Mouse (Mus musculus): ENCODE data around the gene Gramd4. TPM values are rescaled to one million over a fixed set of nuclear protein-coding genes. Genes with fewer than 3 reads are reported as not detected.

Gene Gramd4
- total and polyA plus RNA-seq, 3 experiments = 0.17 to 0.66 (median 0.56) TPM

DNA sequence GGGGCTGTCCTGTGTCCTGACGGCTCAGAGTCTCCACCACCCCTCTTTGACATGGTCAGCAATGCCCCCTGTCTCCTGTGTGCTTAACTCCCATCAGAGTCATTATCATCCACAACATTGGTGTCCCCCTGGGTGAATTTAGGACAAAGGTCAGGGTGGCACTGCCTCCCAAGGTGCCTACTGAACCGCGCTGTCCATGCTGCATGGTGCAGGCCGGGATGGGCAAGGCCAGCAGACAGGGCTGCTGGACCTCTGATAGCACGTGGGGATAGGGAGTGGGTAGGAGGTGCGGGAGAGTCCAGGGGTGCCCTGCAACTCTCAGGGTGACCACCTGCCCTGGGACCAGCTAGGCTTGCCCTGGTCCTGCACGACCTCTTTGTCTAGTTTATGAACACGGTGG lies 89.4 kb downstream of the Gramd4 start:
- H3K27ac ChIP-seq (ENCODE audit: insufficient read depth, low read depth) = no peak overlapping the region
- peaks cover 25 to 42% of the 10 kb centered on the region in 2 experiments for H3K36me3 ChIP-seq (replicated peaks in 1 of 2; ENCODE audit: control insufficient read depth in 1 of 2, insufficient read depth in 1 of 2, low read length in 1 of 2)
- H3K4me3 ChIP-seq (replicated peaks in 1 of 3; ENCODE audit: low read depth in 2 of 3, low read length in 2 of 3, poor library complexity in 1 of 3) = no peak overlapping the region
- in situ Hi-C loops (cut with MboI; ENCODE audit: low pct_ligation_motif_present, low pct_unique_long_range_greater_than_20kb, low sequenced_read_pairs) (no loop called here), dilution Hi-C loops (cut with MboI; ENCODE audit: extremely low pct_ligation_motif_present, extremely low pct_unique_long_range_greater_than_20kb, low sequenced_read_pairs) (no loop called here)
- no peaks in the 10 kb centered on the region for H3K9me3 ChIP-seq (replicated peaks; ENCODE audit: low read length)
- TF ChIP-seq POLR2A (IDR thresholded peaks at IDR 0.05; ENCODE audit: low read depth, low read length) (no peak), EP300 (IDR thresholded peaks at IDR 0.05; ENCODE audit: low read length) (no peak), ELF1 (IDR thresholded peaks at IDR 0.05; ENCODE audit: low read depth, low read length) (no peak), E2F4 (IDR thresholded peaks at IDR 0.05; ENCODE audit: insufficient replicate concordance, low read depth, low read length) (no peak), TBP (conservative IDR thresholded peaks at IDR 0.05; ENCODE audit: low read depth, low read length) (no peak), POLR2AphosphoS2 (IDR thresholded peaks at IDR 0.05; ENCODE audit: low read depth, low read length) (no peak), ZMIZ1 (IDR thresholded peaks at IDR 0.05; ENCODE audit: low read depth, low read length) (no peak), HCFC1 (IDR thresholded peaks at IDR 0.05; ENCODE audit: low read depth, low read length) (no peak), CHD2 (IDR thresholded peaks at IDR 0.05; ENCODE audit: low read length) (no peak)
- no peak for DNase-seq (ENCODE audit: extremely low read depth)
- no peaks in the 10 kb centered on the region for H3K4me1 ChIP-seq (ENCODE audit: control insufficient read depth in 1 of 2, insufficient read depth in 2 of 2)
- no peak overlapping the region for H3K9ac ChIP-seq (ENCODE audit: insufficient read depth, low read depth)
- peaks cover 3% of the 10 kb centered on the region for H3K27me3 ChIP-seq (replicated peaks)
- no peaks in the 10 kb centered on the region for H3K79me2 ChIP-seq (replicated peaks; ENCODE audit: control insufficient read depth, extremely low read depth, insufficient read depth, poor library complexity, severe bottlenecking)
- no peak overlapping the region for H3K4me2 ChIP-seq (ENCODE audit: insufficient read depth, low read depth, poor library complexity, severe bottlenecking)

DNA sequence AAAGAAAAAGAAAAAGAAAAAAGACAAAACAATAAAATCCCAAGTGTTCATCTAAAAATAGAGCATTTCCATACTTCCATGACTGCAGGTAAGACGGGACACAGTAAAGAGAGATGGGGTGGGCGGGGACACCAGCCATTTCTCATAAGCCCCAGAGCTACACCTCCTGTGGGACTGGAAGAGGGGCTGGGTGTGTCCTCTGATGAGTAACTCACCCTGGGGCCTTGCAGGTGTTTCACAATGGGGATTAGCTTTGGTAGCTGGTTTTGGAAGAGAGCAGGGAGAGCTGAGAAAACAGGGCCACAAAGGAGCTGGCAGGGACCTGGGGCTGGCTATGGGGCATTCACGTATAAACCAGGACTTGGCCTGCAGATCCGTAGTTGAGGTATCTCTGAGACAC lies 93.1 kb downstream of the Gramd4 start:
- in situ Hi-C loops (cut with MboI; ENCODE audit: low pct_ligation_motif_present, low pct_unique_long_range_greater_than_20kb, low sequenced_read_pairs) = no loop called here
- H3K36me3 ChIP-seq (replicated peaks in 1 of 2; ENCODE audit: control insufficient read depth in 1 of 2, insufficient read depth in 1 of 2, low read length in 1 of 2) = peaks cover 27 to 39% of the 10 kb centered on the region in 2 experiments
- H3K27ac ChIP-seq (ENCODE audit: insufficient read depth, low read depth) = no peak overlapping the region
- H3K27me3 ChIP-seq (replicated peaks) = no peaks in the 10 kb centered on the region
- H3K9me3 ChIP-seq (replicated peaks; ENCODE audit: low read length) = no peaks in the 10 kb centered on the region
- no peaks in the 10 kb centered on the region for H3K79me2 ChIP-seq (replicated peaks; ENCODE audit: control insufficient read depth, extremely low read depth, insufficient read depth, poor library complexity, severe bottlenecking)
- no peak overlapping the region for H3K9ac ChIP-seq (ENCODE audit: insufficient read depth, low read depth)
- dilution Hi-C loops (cut with MboI; ENCODE audit: extremely low pct_ligation_motif_present, extremely low pct_unique_long_range_greater_than_20kb, low sequenced_read_pairs) = no loop called here
- TF ChIP-seq TCF12 (IDR thresholded peaks at IDR 0.05; ENCODE audit: low read depth, low read length) (no peak), POLR2AphosphoS2 (IDR thresholded peaks at IDR 0.05; ENCODE audit: low read depth, low read length) (no peak), SIN3A (IDR thresholded peaks at IDR 0.05; ENCODE audit: low read length) (no peak), IRF4 (IDR thresholded peaks at IDR 0.05; ENCODE audit: low read depth, low read length) (no peak), BHLHE40 (IDR thresholded peaks at IDR 0.05; ENCODE audit: low read depth, low read length) (no peak), CHD2 (IDR thresholded peaks at IDR 0.05; ENCODE audit: low read length) (no peak), ZMIZ1 (IDR thresholded peaks at IDR 0.05; ENCODE audit: low read depth, low read length) (no peak), MXI1 (IDR thresholded peaks at IDR 0.05; ENCODE audit: low read depth, low read length) (no peak), ZC3H11A (IDR thresholded peaks at IDR 0.05; ENCODE audit: low read depth, low read length) (no peak)
- no peak for DNase-seq (ENCODE audit: extremely low read depth)
- no peak overlapping the region for H3K4me3 ChIP-seq (replicated peaks in 1 of 3; ENCODE audit: low read depth in 2 of 3, low read length in 2 of 3, poor library complexity in 1 of 3)
- H3K4me2 ChIP-seq (ENCODE audit: insufficient read depth, low read depth, poor library complexity, severe bottlenecking) = no peak overlapping the region
- no peaks in the 10 kb centered on the region for H3K4me1 ChIP-seq (ENCODE audit: control insufficient read depth in 1 of 2, insufficient read depth in 2 of 2)
